Mouse (Mus musculus): ENCODE data around the gene Ccdc7a.
"Not testable (repeated sequence)": the region's sequence is repeated elsewhere in the genome, so short reads cannot be mapped to it uniquely, and the experiment has no call there.

The Ccdc7a gene

GRCm38 (mm10) chr8:129065417-129065816 lies at the start of gene Ccdc7a:
TSS of gene Ccdc7a (minus strand) at chr8:129065517.
- DNase-seq (ENCODE audit: low read depth): not testable (repeated sequence)

GRCm38 (mm10) chr8:129066834-129067233 lies 1.5 kb upstream of the Ccdc7a start, which contains the start of gene Ccdc7b:
TSS of gene Ccdc7b (plus strand) at chr8:129067134.
- DNase-seq (ENCODE audit: low read depth): not testable (repeated sequence)

- no peak for DNase-seq (ENCODE audit: low read depth)
These were observed 73.9 kb downstream of the Ccdc7a start for GRCm38 (mm10) chr8:128991389-128991788.

GRCm38 (mm10) chr8:128948941-128949340 lies 116.4 kb downstream of the Ccdc7a start:
- DNase-seq (ENCODE audit: low read depth): not testable (repeated sequence)

- not testable (repeated sequence) for DNase-seq (ENCODE audit: low read depth)
These were observed 124.2 kb downstream of the Ccdc7a start for GRCm38 (mm10) chr8:128941022-128941641.

- no peak for DNase-seq (ENCODE audit: low read depth)
These were observed 131.9 kb downstream of the Ccdc7a start for GRCm38 (mm10) chr8:128933446-128933845.

GRCm38 (mm10) chr8:128882719-128883118 lies 182.6 kb downstream of the Ccdc7a start:
- DNase-seq (ENCODE audit: low read depth): no peak

- DNase-seq (ENCODE audit: low read depth): no peak
These were observed 221.6 kb downstream of the Ccdc7a start for GRCm38 (mm10) chr8:128843749-128844148.

- DNase-seq (ENCODE audit: low read depth): no peak
These were observed 252.8 kb downstream of the Ccdc7a start for GRCm38 (mm10) chr8:128812521-128812920.

GRCm38 (mm10) chr8:128798594-128798993 lies 266.7 kb downstream of the Ccdc7a start, which contains the start of gene Gm3952:
TSS of gene Gm3952 (minus strand) at chr8:128798694.
- no peak for DNase-seq (ENCODE audit: low read depth)

GRCm38 (mm10) chr8:128735692-128736091 lies 329.6 kb downstream of the Ccdc7a start:
- DNase-seq (ENCODE audit: low read depth): no peak

- DNase-seq (ENCODE audit: low read depth): no peak
These were observed 331.2 kb downstream of the Ccdc7a start for GRCm38 (mm10) chr8:128734118-128734517.

- no peak for DNase-seq (ENCODE audit: low read depth)
These were observed 333.1 kb downstream of the Ccdc7a start for GRCm38 (mm10) chr8:128732254-128732653.

GRCm38 (mm10) chr8:128727213-128727612 lies 338.1 kb downstream of the Ccdc7a start:
- DNase-seq (ENCODE audit: low read depth): no peak

GRCm38 (mm10) chr8:128724819-128725218 lies 340.5 kb downstream of the Ccdc7a start:
- DNase-seq (ENCODE audit: low read depth): no peak

GRCm38 (mm10) chr8:128716184-128716583 lies 349.1 kb downstream of the Ccdc7a start:
- DNase-seq (ENCODE audit: low read depth): no peak

- no peak for DNase-seq (ENCODE audit: low read depth)
These were observed 356.1 kb downstream of the Ccdc7a start for GRCm38 (mm10) chr8:128709261-128709660.

GRCm38 (mm10) chr8:128704836-128705235 lies 360.5 kb downstream of the Ccdc7a start:
- DNase-seq (ENCODE audit: low read depth): no peak

GRCm38 (mm10) chr8:128704376-128704775 lies 360.9 kb downstream of the Ccdc7a start:
- DNase-seq (ENCODE audit: low read depth): no peak

- DNase-seq (ENCODE audit: low read depth): no peak
These were observed 367.4 kb downstream of the Ccdc7a start for GRCm38 (mm10) chr8:128697945-128698344.

- no peak for DNase-seq (ENCODE audit: low read depth)
These were observed 368.5 kb downstream of the Ccdc7a start for GRCm38 (mm10) chr8:128696701-128697397.

GRCm38 (mm10) chr8:128690056-128690455 lies 375.3 kb downstream of the Ccdc7a start:
- no peak for DNase-seq (ENCODE audit: low read depth)

GRCm38 (mm10) chr8:128688679-128689078 lies 376.6 kb downstream of the Ccdc7a start:
- DNase-seq (ENCODE audit: low read depth): no peak
